Mouse (Mus musculus) heart, postnatal 10 days (tissue): ENCODE data around the gene Tm6sf1. TPM values are rescaled to one million over a fixed set of nuclear protein-coding genes. Genes with fewer than 3 reads are reported as not detected.
A peak's percentile ranks its signal among the peaks of the same experiment; 100 is the strongest.
"Not testable (repeated sequence)": the region's sequence is repeated elsewhere in the genome, so short reads cannot be mapped to it uniquely, and the experiment has no call there.

Experiments used
- DNase-seq, 2 experiments: peaks; one replicate each; pipeline ENCODE4 v3.0.0; 2021
- intact Hi-C: fragments of 180-260 bp; cut with DNase I; formaldehyde crosslinking; loops from one replicate; pipeline ENCODE4 v1.15.1; 2025
- total RNA-seq, 2 experiments: library from RNA; stranded (reverse); gene quantifications; 2 replicates each; pipeline ENCODE4 v1.2.3; 2021

Gene Tm6sf1
- 10 to 100 TPM; 13.7 to 17.1 TPM for total RNA-seq

DNA sequence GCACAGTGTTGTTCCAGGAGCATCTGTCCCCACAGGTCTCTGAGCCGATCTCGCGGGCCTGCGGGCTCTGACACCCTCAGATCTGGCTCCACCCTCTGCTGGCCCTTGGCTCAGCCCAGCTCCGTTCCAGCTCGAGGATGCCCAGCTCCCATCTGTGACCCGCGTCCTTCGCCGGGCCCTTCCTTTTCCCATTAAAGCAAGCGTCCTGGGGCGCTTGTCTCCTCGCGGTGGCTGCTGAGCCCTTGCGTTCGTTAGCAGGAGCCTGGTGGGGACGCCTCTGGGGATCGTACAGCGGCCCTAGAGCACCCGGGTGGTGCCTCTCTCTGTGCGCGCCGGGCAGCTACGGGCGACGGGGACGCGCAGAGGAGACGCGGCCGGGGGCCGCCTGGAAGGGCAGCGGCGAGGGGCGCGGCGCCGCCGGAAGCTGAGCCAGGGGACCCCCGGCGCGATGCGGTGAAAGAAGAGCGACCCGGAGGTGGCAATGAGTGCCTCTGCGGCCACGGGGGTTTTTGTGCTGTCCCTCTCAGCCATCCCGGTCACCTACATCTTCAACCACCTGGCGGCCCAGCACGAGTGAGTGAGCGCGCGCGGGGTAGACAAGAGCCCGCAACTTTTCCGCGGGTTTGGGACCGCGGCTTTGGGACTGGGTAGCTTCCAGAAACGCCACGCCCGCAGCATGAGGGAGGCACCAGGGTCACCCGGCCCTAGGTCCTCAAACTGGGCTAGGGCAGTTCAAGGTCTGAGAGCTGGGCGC lies at the start of gene Tm6sf1:
Tm6sf1 (plus strand) TSS at position 34 of the 754 bp plus-strand sequence.
- intact Hi-C loops: no loop called here
- DNase-seq: peak; percentile 56 to 62

DNA sequence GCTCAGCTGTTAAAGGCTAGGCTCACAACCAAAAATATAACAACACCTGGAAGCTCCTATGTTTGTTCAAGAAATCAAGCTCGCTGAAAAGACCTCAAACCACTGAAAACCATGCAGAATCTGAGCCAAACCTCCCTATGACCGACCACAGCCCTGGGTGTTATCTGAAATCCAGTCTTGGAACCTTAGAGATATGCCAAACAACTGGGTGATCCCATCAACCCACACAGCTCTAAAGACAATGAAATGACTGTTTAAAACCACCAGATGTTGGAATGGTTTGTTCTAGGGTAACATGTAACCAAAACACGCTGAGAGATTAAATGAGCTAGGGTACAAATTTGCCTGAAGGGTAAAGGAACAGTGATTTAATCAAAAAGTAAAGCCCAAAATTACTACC lies 33.9 kb upstream of the Tm6sf1 start:
- no peak for DNase-seq
- intact Hi-C loops: no loop called here

- intact Hi-C loops: no loop called here
- DNase-seq: peak in 1 of 2 experiments; percentile 42
These were observed 33.4 kb upstream of the Tm6sf1 start for GRCm38 (mm10) chr7:81825381-81825780.

- peak in 1 of 2 experiments; percentile 24 for DNase-seq
- intact Hi-C loops: loop anchor here (2.0 kb wide), 2 partner anchors 39 to 107 kb away; partner anchors contain the start of genes 3110040N11Rik and Hdgfl3
These were observed 30.8 kb upstream of the Tm6sf1 start for GRCm38 (mm10) chr7:81827806-81828667.

- intact Hi-C loops: loop anchor here (2.0 kb wide), 2 partner anchors 40 to 106 kb away; partner anchors contain the start of genes 3110040N11Rik and Hdgfl3
- peak; percentile 72 to 78 for DNase-seq
These were observed 30.0 kb upstream of the Tm6sf1 start for GRCm38 (mm10) chr7:81828681-81829378.

DNA sequence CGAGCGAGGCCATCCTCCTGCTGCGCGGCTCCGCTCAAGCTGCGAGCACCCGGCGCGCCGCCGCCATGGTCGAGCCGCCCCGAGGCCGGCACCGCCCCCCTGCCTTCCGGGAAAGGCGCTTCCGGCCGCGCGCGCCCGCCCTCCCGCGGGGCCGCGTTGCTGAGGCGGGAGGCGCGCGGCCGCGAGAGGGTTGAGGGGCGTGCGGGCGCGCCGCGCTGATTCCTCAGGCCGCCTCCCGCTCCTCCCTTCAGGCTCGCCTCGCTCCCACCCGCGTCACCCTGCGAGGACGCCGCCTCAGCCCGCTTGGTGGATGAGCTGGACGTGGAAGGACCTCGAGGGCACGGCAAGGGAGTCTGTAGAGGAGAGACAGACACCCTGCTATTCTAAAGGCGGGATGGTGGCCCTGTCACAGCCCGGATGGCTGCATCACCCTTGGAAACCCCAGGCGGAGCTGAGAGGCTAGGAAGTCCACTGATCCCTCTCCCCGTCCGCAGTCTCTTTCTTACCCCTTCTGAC lies 29.4 kb upstream of the Tm6sf1 start, which contains the start of gene Btbd1:
Btbd1 (minus strand) TSS at position 53 of the 516 bp plus-strand sequence.
- intact Hi-C loops: loop anchor here (2.0 kb wide), 2 partner anchors 41 to 105 kb away; partner anchors contain the start of genes 3110040N11Rik and Hdgfl3

GRCm38 (mm10) chr7:81834847-81835246 lies 24.0 kb upstream of the Tm6sf1 start:
- intact Hi-C loops: no loop called here
- no peak for DNase-seq

More for the DNA sequence above, 29.4 kb upstream of the Tm6sf1 start, which contains the start of gene Btbd1:
- DNase-seq: peak; percentile 90

DNA sequence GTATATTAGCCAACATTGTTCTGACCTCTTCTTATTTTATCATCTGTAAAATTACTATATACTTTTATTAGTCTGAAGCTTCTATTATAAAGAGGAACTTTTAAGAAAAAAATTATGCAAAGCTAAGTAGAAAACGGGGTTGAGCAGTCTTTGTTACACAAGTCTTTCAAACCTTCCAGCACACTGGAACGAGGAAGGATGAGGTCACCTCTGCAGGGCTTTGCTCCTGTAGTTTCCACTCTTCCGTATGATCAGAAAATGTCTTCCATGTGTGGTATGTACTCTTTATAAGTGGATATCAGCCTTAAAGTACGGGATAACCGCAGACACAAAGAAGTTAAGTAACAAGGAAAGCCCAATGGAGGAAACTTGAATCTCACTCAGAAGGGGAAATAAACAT lies 23.4 kb upstream of the Tm6sf1 start:
- no peak for DNase-seq
- intact Hi-C loops: no loop called here

- intact Hi-C loops, DNase-seq: not testable (repeated sequence)
These were observed 21.0 kb upstream of the Tm6sf1 start for GRCm38 (mm10) chr7:81837771-81838170.

DNA sequence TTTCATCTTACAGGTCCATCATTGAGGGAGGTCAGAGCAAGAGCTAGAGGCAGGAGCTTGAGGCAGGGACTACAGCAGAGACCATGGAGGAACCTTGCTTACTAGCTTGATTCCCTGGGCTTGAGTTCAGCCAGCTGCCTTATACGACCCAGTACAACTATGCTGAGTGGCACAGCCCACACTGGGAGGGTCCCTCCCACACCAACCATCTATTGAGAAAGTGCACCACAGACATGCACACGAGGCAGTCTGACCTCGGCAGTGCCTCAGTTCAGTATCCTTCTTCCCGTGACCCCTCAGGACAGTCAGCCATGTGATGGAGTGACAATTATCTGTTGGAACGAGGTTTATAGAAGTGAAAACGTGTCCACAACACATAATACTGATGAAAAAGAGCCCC lies 19.1 kb upstream of the Tm6sf1 start:
- intact Hi-C loops: no loop called here
- no peak for DNase-seq

- DNase-seq: no peak
- intact Hi-C loops: no loop called here
These were observed 18.1 kb upstream of the Tm6sf1 start for GRCm38 (mm10) chr7:81840661-81841181.

- intact Hi-C loops: no loop called here
- DNase-seq: peak in 1 of 2 experiments; percentile 61
These were observed 17.4 kb upstream of the Tm6sf1 start for GRCm38 (mm10) chr7:81841439-81841838.

DNA sequence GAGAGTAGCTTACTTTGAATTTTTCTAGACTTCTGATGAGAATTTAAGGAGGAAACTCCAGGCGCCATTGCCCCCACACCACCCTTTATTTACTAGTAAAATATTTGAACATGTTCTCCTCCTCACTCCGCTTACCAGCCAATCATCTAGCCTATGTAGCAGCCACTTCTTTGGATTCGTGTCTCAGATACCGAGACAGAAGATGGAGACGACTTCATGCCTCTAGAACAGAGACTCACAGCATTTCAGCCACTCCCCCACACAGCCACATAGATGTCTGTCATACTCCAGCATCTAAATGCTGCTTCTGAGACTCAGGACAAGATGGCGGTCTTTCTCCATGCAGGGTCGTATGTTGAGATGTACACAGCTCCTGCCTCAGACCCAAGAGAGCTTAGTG lies 16.7 kb upstream of the Tm6sf1 start:
- no peak for DNase-seq
- intact Hi-C loops: no loop called here

DNA sequence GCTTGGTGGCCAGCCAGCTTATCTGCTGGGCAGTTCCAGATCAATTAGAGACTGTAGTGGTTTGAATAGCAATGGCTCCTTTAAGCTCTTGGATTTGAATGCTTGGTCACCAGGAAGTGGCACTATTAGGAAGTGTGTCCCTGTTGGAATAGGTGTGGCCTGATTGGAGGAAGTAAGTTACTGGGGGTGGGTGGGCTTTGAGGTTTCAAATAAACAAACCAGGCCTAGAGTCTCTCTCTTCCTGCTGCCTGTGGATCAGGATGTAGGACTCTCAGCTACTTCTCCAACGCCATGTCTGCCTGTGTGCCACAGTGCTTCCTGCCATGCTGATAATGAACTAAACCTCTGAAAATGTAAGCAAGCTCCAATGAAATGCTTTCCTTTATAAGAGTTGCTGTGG lies 15.8 kb upstream of the Tm6sf1 start:
- no peak for DNase-seq
- intact Hi-C loops: no loop called here

- intact Hi-C loops: no loop called here
- DNase-seq: no peak
These were observed 14.9 kb upstream of the Tm6sf1 start for GRCm38 (mm10) chr7:81843903-81844302.

DNA sequence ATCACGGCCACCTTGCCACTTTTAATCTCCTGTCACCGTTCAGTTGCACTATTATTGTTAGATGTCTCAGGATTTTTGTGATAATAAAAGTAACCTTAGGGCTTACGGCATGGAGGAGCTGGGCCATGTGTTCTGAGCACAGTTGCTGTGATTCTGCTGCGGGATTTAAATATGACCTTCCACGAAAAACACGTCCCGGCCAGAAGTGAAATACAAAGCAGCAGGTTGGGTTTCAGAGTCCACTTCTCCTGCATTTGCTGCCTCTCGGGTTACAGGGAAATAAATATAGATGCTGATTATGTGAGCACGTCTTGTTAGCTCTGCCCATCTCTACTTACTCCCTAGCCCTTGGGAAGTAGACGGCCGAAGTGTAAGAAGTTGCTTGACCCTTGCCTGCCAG lies 14.0 kb upstream of the Tm6sf1 start:
- intact Hi-C loops: no loop called here
- no peak for DNase-seq

GRCm38 (mm10) chr7:81845313-81845712 lies 13.5 kb upstream of the Tm6sf1 start:
- intact Hi-C loops: no loop called here
- no peak for DNase-seq

- intact Hi-C loops: no loop called here
These were observed 12.8 kb upstream of the Tm6sf1 start for GRCm38 (mm10) chr7:81846008-81846407.

GRCm38 (mm10) chr7:81847010-81847409 lies 11.8 kb upstream of the Tm6sf1 start:
- DNase-seq: no peak
- intact Hi-C loops: no loop called here

More at GRCm38 (mm10) chr7:81846008-81846407, 12.8 kb upstream of the Tm6sf1 start:
- no peak for DNase-seq

- intact Hi-C loops: no loop called here
- no peak for DNase-seq
These were observed 11.0 kb upstream of the Tm6sf1 start for GRCm38 (mm10) chr7:81847777-81848176.
